Mouse (Mus musculus): ENCODE data around the gene Gm45062.
A peak's percentile ranks its signal among the peaks of the same experiment; 100 is the strongest.
"Not testable (repeated sequence)": the region's sequence is repeated elsewhere in the genome, so short reads cannot be mapped to it uniquely, and the experiment has no call there.

Gene Gm45062

GRCm38 (mm10) chr6:8312554-8312953 lies 53.3 kb downstream of the Gm45062 start:
- no peak for DNase-seq (ENCODE audit: low spot score in 2 of 2)

GRCm38 (mm10) chr6:8316201-8316600 lies 57.0 kb downstream of the Gm45062 start:
- no peak for DNase-seq (ENCODE audit: low spot score in 2 of 2)

- DNase-seq (ENCODE audit: low spot score in 2 of 2) = no peak
These were observed 60.3 kb downstream of the Gm45062 start for GRCm38 (mm10) chr6:8319591-8319990.

GRCm38 (mm10) chr6:8331496-8331895 lies 72.2 kb downstream of the Gm45062 start:
- DNase-seq (ENCODE audit: low spot score in 2 of 2) = not testable (repeated sequence)

- DNase-seq (ENCODE audit: low spot score in 2 of 2) = no peak
These were observed 74.1 kb downstream of the Gm45062 start for GRCm38 (mm10) chr6:8333380-8333779.

- DNase-seq (ENCODE audit: low spot score in 2 of 2) = no peak
These were observed 77.5 kb downstream of the Gm45062 start for GRCm38 (mm10) chr6:8336487-8337390.

GRCm38 (mm10) chr6:8339453-8339852 lies 80.2 kb downstream of the Gm45062 start:
- no peak for DNase-seq (ENCODE audit: low spot score in 2 of 2)

- DNase-seq (ENCODE audit: low spot score in 2 of 2) = no peak
These were observed 84.0 kb downstream of the Gm45062 start for GRCm38 (mm10) chr6:8343271-8343670.

- DNase-seq (ENCODE audit: low spot score in 2 of 2) = peak; percentile 54 to 84
These were observed 86.1 kb downstream of the Gm45062 start for GRCm38 (mm10) chr6:8345219-8345856.

- no peak for DNase-seq (ENCODE audit: low spot score in 2 of 2)
These were observed 87.9 kb downstream of the Gm45062 start for GRCm38 (mm10) chr6:8347154-8347553.

- no peak for DNase-seq (ENCODE audit: low spot score in 2 of 2)
These were observed 89.1 kb downstream of the Gm45062 start for GRCm38 (mm10) chr6:8348344-8348743.

- DNase-seq (ENCODE audit: low spot score in 2 of 2) = peak; percentile 35 to 39
These were observed 89.9 kb downstream of the Gm45062 start for GRCm38 (mm10) chr6:8349060-8349670.

- no peak for DNase-seq (ENCODE audit: low spot score in 2 of 2)
These were observed 92.3 kb downstream of the Gm45062 start for GRCm38 (mm10) chr6:8351507-8351906.

GRCm38 (mm10) chr6:8352533-8353168 lies 93.4 kb downstream of the Gm45062 start:
- no peak for DNase-seq (ENCODE audit: low spot score in 2 of 2)

- no peak for DNase-seq (ENCODE audit: low spot score in 2 of 2)
These were observed 94.2 kb downstream of the Gm45062 start for GRCm38 (mm10) chr6:8353461-8353860.

- DNase-seq (ENCODE audit: low spot score in 2 of 2) = no peak
These were observed 95.6 kb downstream of the Gm45062 start for GRCm38 (mm10) chr6:8354846-8355245.

GRCm38 (mm10) chr6:8358232-8358631 lies 99.0 kb downstream of the Gm45062 start:
- DNase-seq (ENCODE audit: low spot score in 2 of 2) = no peak

- no peak for DNase-seq (ENCODE audit: low spot score in 2 of 2)
These were observed 99.5 kb downstream of the Gm45062 start for GRCm38 (mm10) chr6:8358782-8359181.

GRCm38 (mm10) chr6:8360805-8361204 lies 101.6 kb downstream of the Gm45062 start:
- DNase-seq (ENCODE audit: low spot score in 2 of 2) = no peak

- no peak for DNase-seq (ENCODE audit: low spot score in 2 of 2)
These were observed 104.9 kb downstream of the Gm45062 start for GRCm38 (mm10) chr6:8364033-8364756.

GRCm38 (mm10) chr6:8364757-8365150 lies 105.5 kb downstream of the Gm45062 start:
- no peak for DNase-seq (ENCODE audit: low spot score in 2 of 2)

Data from spleen, postnatal 10 days (tissue).